Mouse (Mus musculus): ENCODE results near the gene Rab44. TPM values are rescaled to one million over a fixed set of nuclear protein-coding genes. Genes with fewer than 3 reads are reported as not detected.

Rab44 gene
- polyA plus RNA-seq, 1 experiment = not detected

DNA sequence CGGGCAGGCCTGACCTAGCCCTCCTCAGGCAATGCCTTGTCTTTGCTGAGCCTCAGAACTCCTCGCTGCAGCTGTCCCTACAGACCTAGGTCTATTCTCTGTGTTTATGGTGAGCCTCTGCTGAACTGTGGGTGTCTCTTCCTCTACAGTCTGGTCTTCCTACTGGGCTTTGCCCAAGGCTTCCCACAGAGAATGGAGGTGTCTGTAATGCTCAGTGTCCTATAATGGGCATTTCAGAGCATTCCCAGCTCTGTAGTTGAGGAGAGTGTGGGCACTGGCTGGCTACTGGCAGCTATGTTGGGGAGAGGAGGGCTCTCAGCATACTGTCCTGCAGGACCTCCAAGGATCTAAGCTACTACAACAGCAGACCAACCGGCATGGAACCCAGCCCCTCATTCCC, 61.7 kb downstream of the Rab44 start:
- no peak overlapping the region for H3K27ac ChIP-seq (ENCODE audit: insufficient read depth, low read length)
- TF ChIP-seq CTCF (IDR thresholded peaks at IDR 0.05; ENCODE audit: low read depth, low read length) (no peak), POLR2A (IDR thresholded peaks at IDR 0.05; ENCODE audit: insufficient read depth, low read length) (no peak), EP300 (IDR thresholded peaks at IDR 0.05; ENCODE audit: insufficient read depth, low read depth, low read length) (no peak)
- no peaks in the 10 kb centered on the region for H3K9me3 ChIP-seq (replicated peaks; ENCODE audit: control insufficient read depth, insufficient read depth, low read length, poor library complexity, severe bottlenecking)

DNA sequence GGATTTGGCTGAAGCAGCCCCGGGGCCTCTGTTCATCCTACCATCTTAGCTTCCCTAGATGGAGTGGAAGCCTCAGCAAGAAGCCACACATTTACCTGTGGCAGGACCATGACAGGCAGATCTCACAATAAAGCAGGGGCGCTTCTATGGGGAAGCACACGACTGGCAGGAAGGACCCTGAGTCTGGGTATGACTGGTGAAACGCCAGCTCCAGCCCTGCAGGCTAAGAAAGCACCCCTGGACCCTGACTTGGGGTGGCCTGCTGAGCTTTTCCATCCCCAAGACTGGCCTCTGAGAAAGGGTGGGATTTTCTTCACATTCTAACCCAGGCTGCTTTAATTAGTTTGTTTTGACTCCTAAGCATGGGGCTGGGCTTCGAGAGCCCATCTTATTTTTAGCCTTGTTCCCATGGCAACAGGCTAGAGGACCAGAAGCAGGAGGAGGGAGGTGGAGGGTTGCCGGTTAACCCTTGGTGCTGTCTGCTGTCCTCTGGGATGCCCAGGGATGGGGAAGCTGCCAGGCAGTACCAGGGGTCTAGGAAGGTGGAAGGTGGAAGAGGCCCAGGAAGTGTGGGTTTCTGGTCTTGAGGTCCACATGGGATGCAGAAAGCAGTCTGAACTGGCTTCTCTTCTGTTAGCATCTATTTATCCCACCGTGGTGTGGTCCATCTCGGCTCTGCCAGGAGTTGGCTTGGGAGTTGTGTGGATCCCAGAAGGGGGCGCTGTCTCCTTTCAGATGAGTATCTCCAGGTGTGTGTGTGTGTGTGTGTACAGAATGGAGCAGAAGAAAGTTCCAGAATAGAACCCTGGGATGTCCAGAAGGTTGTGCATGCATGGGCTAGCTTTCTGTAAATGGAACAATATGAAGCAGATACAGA, 62.7 kb downstream of the Rab44 start:
- TF ChIP-seq EP300 (IDR thresholded peaks at IDR 0.05; ENCODE audit: insufficient read depth, low read depth, low read length) (no peak), CTCF (IDR thresholded peaks at IDR 0.05; ENCODE audit: low read depth, low read length) (peak; percentile 82)
- H3K4me3 ChIP-seq (ENCODE audit: low read depth, low read length) = no peak overlapping the region
- no peak overlapping the region for H3K27ac ChIP-seq (ENCODE audit: insufficient read depth, low read length)
- H3K9me3 ChIP-seq (replicated peaks; ENCODE audit: control insufficient read depth, insufficient read depth, low read length, poor library complexity, severe bottlenecking) = no peaks in the 10 kb centered on the region
- H3K4me1 ChIP-seq (ENCODE audit: control insufficient read depth, insufficient read depth, low read length) = no peaks in the 10 kb centered on the region
- no peaks in the 10 kb centered on the region for H3K36me3 ChIP-seq (ENCODE audit: control insufficient read depth, insufficient read depth, low read length, poor library complexity, severe bottlenecking)
- H3K9ac ChIP-seq (ENCODE audit: low read depth, poor library complexity, severe bottlenecking) = no peak overlapping the region
- H3K27me3 ChIP-seq (ENCODE audit: control insufficient read depth, insufficient read depth, low read length, poor library complexity, severe bottlenecking) = no peaks in the 10 kb centered on the region

More for the DNA sequence above, 61.7 kb downstream of the Rab44 start:
- Histone ChIP-seq H3K36me3 (ENCODE audit: control insufficient read depth, insufficient read depth, low read length, poor library complexity, severe bottlenecking) (no peaks in the 10 kb centered on the region), H3K4me3 (ENCODE audit: low read depth, low read length) (no peak overlapping the region), H3K4me1 (ENCODE audit: control insufficient read depth, insufficient read depth, low read length) (no peaks in the 10 kb centered on the region), H3K27me3 (ENCODE audit: control insufficient read depth, insufficient read depth, low read length, poor library complexity, severe bottlenecking) (no peaks in the 10 kb centered on the region), H3K9ac (ENCODE audit: low read depth, poor library complexity, severe bottlenecking) (no peak overlapping the region)

DNA sequence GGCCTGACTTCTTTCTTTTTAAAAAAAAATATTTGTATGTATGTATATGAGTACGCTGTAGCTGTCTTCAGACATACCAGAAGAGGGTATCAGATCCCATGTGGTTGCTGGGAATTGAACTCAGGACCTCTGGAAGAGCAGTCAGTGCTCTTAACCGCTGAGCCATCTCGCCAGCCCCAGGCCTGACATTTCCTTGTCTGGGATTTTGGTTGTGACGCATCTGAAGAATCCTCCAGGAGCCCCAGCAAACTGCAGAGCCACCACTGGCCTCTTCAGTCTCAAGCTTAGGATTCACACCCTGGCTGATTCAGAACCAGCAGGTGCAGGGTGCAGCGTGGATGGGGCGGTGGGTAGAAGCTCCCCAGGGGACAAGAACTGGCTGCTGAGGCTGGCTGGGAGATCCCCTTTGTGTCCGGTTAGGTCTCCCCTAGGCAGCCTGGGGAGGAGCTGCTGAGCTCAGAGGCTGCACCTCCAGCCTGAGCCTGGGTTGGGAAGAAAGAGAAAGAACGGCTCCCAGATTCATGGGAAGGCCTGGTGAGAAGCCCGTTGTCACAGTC, 64.6 kb downstream of the Rab44 start:
- Histone ChIP-seq H3K9me3 (replicated peaks; ENCODE audit: control insufficient read depth, insufficient read depth, low read length, poor library complexity, severe bottlenecking) (no peaks in the 10 kb centered on the region), H3K4me1 (ENCODE audit: control insufficient read depth, insufficient read depth, low read length) (no peaks in the 10 kb centered on the region), H3K9ac (ENCODE audit: low read depth, poor library complexity, severe bottlenecking) (no peak overlapping the region), H3K27me3 (ENCODE audit: control insufficient read depth, insufficient read depth, low read length, poor library complexity, severe bottlenecking) (no peaks in the 10 kb centered on the region), H3K36me3 (ENCODE audit: control insufficient read depth, insufficient read depth, low read length, poor library complexity, severe bottlenecking) (no peaks in the 10 kb centered on the region), H3K4me3 (ENCODE audit: low read depth, low read length) (no peak overlapping the region), H3K27ac (ENCODE audit: insufficient read depth, low read length) (no peak overlapping the region)
- TF ChIP-seq CTCF (IDR thresholded peaks at IDR 0.05; ENCODE audit: low read depth, low read length) (no peak), POLR2A (IDR thresholded peaks at IDR 0.05; ENCODE audit: insufficient read depth, low read length) (no peak), EP300 (IDR thresholded peaks at IDR 0.05; ENCODE audit: insufficient read depth, low read depth, low read length) (no peak)

DNA sequence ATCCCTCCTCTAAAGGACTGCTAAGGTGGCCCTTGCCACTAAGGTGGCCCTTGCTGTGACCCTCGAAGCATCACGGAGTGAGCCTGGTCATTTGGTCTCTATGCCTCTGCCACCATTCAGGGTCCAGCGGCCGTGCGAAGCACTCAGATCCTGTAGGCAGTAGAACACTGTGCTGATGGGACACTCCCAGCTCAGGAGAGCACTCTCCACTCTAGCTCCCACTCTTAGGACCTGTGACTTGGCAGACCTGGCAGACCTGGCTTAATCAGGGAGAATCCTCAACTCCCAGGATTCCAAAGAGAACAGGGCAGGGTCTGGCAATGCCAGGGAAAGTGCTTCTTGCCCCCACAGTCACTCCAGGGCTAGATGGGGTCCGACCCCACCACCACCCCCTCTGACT, 66.0 kb downstream of the Rab44 start:
- TF ChIP-seq EP300 (IDR thresholded peaks at IDR 0.05; ENCODE audit: insufficient read depth, low read depth, low read length) = no peak
- TF ChIP-seq POLR2A (IDR thresholded peaks at IDR 0.05; ENCODE audit: insufficient read depth, low read length) = no peak
- TF ChIP-seq CTCF (IDR thresholded peaks at IDR 0.05; ENCODE audit: low read depth, low read length) = no peak
- Histone ChIP-seq H3K36me3 (ENCODE audit: control insufficient read depth, insufficient read depth, low read length, poor library complexity, severe bottlenecking) (no peaks in the 10 kb centered on the region), H3K4me1 (ENCODE audit: control insufficient read depth, insufficient read depth, low read length) (peaks cover 3% of the 10 kb centered on the region), H3K9me3 (replicated peaks; ENCODE audit: control insufficient read depth, insufficient read depth, low read length, poor library complexity, severe bottlenecking) (no peaks in the 10 kb centered on the region), H3K9ac (ENCODE audit: low read depth, poor library complexity, severe bottlenecking) (no peak overlapping the region), H3K27me3 (ENCODE audit: control insufficient read depth, insufficient read depth, low read length, poor library complexity, severe bottlenecking) (no peaks in the 10 kb centered on the region), H3K4me3 (ENCODE audit: low read depth, low read length) (no peak overlapping the region), H3K27ac (ENCODE audit: insufficient read depth, low read length) (no peak overlapping the region)

DNA sequence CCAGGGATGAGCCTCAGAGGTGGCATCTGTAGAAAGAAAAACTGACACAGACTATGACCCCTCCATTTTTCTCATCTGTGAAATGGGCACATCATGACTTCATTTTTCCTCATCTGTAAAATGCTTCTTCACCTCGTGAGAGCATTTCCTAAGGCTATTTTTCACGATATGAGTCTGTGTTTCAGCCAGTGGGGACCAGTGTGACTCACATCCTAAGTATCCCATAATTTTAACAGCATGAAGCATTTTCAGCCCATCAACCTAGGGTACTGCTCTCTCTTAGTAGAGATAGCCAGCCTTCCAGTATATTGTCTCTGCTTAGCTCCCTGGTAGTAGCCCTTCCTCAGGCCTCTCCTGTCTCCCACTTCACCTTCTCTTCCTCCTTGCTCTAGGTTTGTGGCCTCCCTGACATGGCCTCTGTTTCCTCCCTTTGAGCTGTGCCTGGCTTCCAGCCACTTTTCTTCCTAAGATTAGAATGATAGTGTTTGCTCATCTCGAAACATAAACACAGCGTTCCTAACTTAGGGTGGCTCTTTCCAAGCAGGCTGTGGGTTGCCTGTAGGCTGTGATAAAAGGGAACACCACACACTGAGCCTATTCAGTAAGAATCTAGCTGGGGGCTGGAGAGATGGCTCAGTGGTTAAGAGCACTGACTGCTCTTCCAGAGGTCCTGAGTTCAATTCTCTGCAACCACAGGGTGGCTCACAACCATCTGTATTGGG, 66.6 kb downstream of the Rab44 start:
- Histone ChIP-seq H3K27me3 (ENCODE audit: control insufficient read depth, insufficient read depth, low read length, poor library complexity, severe bottlenecking) (no peaks in the 10 kb centered on the region), H3K27ac (ENCODE audit: insufficient read depth, low read length) (no peak overlapping the region), H3K36me3 (ENCODE audit: control insufficient read depth, insufficient read depth, low read length, poor library complexity, severe bottlenecking) (no peaks in the 10 kb centered on the region), H3K9me3 (replicated peaks; ENCODE audit: control insufficient read depth, insufficient read depth, low read length, poor library complexity, severe bottlenecking) (no peaks in the 10 kb centered on the region), H3K4me3 (ENCODE audit: low read depth, low read length) (no peak overlapping the region), H3K9ac (ENCODE audit: low read depth, poor library complexity, severe bottlenecking) (no peak overlapping the region), H3K4me1 (ENCODE audit: control insufficient read depth, insufficient read depth, low read length) (peaks cover 5% of the 10 kb centered on the region)
- TF ChIP-seq EP300 (IDR thresholded peaks at IDR 0.05; ENCODE audit: insufficient read depth, low read depth, low read length) (no peak), POLR2A (IDR thresholded peaks at IDR 0.05; ENCODE audit: insufficient read depth, low read length) (no peak), CTCF (IDR thresholded peaks at IDR 0.05; ENCODE audit: low read depth, low read length) (no peak)

Measured in ES-Bruce4 (cell line).